Mouse (Mus musculus): Measurements from ENCODE around the gene Radil. TPM values are rescaled to one million over a fixed set of nuclear protein-coding genes. Genes with fewer than 3 reads are reported as not detected.

Radil gene
- total RNA-seq, 2 experiments from 2014 or later, result 12.8 to 13.4 TPM

DNA sequence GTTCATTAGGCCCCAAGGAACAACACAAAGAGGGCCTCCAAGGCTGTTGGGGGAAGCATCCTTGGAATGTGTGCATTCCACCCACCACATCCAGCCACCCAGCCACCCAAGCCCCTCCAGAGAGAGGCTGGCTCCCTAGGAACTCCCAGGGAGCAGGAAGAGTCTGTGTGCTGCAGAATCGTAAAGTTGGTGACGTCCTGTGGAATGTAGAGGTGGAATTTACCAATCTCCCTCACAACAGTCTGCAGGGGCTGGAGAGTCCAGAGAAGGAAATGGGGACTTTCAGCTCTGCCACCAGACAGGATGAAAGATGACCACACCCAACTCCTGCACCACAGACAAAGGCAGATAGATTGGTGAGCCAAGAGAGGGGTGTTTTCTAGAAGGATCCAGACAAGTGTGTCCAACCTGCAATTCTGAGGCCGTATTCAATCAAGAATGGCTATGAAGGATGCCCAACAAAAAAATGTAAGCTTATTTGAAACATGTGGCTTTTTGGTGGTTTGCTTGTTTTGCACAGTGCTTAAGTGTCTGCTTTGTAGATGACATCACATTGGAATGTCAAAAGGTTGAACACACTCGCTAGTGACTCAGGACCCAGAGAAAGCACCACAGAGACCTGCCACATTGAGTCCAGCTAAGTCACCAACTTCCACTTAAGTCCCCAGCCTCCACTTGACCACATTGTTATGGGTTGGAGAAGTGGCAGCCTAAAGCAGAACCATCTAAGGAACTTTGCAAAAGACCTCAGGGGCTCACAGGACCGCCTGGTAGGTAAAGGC is 5.7 kb downstream of the Radil start:
- no peak for DNase-seq (ENCODE audit: low spot score in 2 of 2)

DNA sequence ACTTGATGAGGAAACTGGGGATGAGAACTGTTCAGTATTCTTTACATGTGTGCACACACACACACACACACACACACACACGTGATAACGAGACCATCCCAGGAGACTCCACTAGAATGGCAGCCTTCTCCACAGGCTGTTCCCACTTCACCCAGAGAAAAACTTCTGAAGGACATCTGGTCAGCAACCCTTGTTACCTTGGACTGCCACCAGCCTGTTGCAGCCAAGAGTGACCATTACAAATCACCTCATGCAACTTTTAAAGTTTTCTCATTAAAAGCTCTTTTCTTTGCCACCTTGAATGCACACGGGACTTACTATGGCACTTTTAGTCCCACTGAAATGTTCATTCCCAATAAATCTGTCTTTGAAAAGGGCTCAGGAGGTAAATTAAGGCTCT is 13.6 kb downstream of the Radil start:
- no peak for DNase-seq (ENCODE audit: low spot score in 2 of 2)

DNA sequence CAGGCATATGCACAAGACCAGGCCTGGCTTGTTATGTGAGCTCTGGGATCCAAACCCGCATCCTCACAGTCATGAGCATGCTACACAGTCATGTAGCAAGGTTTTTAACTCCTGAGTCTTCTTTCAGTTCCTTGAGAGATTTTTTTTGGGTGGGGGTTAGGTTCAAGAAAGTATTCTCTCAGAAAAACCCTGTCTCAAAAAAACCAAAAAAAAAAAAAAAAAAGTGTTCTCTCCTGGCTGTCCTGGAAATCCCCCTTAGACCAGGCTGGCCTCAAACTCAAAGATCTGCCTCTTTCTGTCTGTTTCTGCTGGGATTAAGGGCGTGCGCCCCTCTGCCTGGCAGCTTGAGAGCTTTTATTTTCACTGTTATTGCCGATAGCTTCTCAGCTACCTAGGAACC is 15.5 kb downstream of the Radil start:
- DNase-seq (ENCODE audit: low spot score in 2 of 2), result no peak

DNA sequence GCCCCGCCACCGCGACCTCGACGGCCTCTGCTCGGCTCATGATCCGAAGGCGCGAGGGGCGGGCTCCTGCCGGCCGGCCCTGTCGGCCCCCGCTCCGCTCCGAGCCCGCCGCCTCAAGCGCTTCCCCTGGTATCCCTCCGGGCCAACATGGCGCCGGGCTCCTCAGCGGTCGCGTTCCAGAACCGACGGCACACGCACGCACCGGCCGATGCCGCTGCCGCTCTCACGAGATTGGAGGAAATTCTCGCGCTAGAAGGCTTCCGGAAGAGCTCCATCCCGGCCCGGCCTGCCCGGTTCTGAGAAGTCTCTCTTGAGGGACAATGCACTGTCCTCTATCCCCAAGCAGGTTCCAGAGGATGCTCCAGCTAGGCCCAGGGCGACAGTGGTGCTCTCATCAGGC is 21.0 kb downstream of the Radil start, which contains the start of gene Papolb:
Papolb (minus strand) TSS at position 162 of the 400 bp plus-strand sequence.
- DNase-seq (ENCODE audit: low spot score in 2 of 2), result no peak

GRCm38 (mm10) chr5:142524711-142525464 is 26.0 kb downstream of the Radil start:
- no peak for DNase-seq (ENCODE audit: low spot score in 2 of 2)

DNA sequence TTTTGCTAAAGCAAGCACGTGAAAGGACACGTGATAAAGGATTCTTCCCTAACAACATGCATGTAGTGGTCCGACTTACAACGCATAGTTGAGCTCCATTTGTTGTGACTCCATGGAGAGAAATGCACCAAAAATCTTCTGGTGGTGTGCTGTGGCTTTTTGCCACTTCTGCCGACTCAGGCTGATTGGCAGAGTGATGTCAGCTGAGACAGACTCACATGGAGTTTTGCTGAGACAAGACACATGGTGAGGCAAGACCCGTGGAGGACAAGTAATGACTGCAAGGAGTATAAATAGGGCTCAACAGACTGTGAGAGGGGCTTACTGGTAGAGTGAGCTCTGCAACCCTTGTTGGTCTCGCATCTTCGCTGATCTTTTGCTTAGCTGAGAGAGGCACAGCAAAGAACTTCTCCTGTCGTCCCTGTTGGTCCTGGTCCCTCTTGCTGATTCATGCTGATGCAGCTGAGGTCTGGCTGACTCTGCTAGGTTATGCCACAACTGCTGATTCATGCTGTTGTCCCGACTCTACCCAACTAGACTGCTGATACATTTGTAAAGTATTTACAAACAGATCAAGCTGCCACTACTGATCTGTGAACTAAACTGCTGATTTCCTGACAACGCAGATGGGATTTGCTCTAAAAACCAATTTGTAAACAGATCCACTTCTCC is 29.6 kb downstream of the Radil start:
- DNase-seq (ENCODE audit: low spot score in 2 of 2), result no peak

- no peak for DNase-seq (ENCODE audit: low spot score in 2 of 2)
Measured at GRCm38 (mm10) chr5:142520360-142520759, 30.5 kb downstream of the Radil start.

DNA sequence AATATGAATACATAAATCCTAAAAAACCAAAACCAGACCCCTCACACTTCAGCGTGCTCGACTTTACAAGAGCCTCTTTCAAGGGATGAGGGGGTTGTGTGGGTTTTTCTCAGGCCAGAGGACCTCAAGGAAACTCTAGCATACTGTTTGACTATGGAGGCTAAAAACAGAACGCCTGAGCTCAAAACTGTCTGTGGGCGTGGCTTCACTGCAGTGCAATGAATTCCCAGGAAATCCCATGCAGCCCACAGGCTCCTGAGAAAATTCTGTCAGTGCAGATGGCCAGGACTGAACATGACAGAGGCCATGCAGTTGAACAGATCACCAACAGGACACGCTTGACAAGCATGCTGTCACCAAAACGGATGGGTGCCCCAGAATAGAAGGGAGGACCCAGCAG is 31.9 kb downstream of the Radil start:
- no peak for DNase-seq (ENCODE audit: low spot score in 2 of 2)

DNA sequence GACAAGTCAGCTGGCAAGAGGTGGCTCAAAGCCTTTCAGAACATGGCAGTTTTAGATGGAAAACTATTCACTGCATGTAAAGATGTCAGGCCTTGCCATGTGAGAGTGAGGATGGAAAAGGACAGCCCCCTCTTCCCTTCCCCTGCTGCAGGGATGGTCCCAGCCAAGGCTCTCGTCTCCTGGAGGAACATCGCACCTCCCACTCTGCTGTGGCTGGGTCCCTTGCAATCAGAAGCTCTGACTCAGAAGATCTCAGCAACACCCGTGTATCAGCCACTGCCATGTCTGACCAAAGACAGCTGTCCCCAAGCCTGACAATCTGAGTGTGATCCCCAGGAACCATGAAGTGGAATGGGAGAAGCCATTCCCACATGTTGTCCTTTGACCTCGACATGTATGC is 38.8 kb downstream of the Radil start:
- DNase-seq (ENCODE audit: low spot score in 2 of 2), result no peak

- DNase-seq (ENCODE audit: low spot score in 2 of 2), result no peak
Measured at GRCm38 (mm10) chr5:142510061-142510414, 40.9 kb downstream of the Radil start.

GRCm38 (mm10) chr5:142509141-142510060 is 41.5 kb downstream of the Radil start:
- no peak for DNase-seq (ENCODE audit: low spot score in 2 of 2)

- DNase-seq (ENCODE audit: low spot score in 2 of 2), result no peak
Measured at GRCm38 (mm10) chr5:142505695-142506423, 45.0 kb downstream of the Radil start.

DNA sequence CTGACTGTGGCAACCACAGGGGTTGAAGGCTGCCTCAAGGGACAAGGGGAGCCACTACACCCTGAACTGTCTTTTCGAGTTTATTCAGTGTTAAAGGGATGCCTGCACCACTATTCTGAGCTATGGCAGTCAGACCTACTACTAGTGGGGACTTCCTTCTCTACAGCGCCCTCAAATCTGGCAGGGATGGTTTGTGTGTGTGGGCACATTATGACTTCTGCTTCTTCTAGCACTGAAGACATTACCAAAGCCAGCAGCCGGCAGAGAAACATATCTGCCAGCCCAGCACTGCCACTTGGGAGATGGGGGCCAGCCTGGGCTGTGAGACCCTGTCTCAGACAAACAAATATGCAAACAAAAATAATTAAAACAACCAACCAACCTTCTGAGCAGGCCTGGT is 46.7 kb downstream of the Radil start:
- no peak for DNase-seq (ENCODE audit: low spot score in 2 of 2)

DNA sequence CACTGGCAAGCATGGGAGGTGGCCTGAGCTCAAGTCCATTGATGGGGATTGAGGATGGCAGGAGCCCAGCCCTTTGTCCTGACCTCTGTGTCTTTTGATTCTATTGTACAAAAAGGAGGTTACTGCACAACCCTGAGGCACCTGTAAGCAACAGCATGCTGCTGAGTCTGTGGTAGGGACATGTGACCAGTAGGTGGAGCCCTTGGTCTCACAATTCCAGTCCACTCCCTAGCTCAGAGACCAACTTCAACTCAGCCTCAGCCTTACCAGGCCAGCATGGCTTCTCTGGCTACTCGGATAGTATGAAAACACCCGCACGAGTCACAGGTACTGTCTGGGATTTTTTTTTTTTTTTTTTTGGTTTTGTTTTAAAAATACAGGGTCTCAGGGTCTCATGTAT is 48.5 kb downstream of the Radil start:
- DNase-seq (ENCODE audit: low spot score in 2 of 2), result peak; percentile 79 to 90

- no peak for DNase-seq (ENCODE audit: low spot score in 2 of 2)
Measured at GRCm38 (mm10) chr5:142500918-142501317, 50.0 kb downstream of the Radil start.

GRCm38 (mm10) chr5:142498964-142499363 is 51.9 kb downstream of the Radil start:
- DNase-seq (ENCODE audit: low spot score in 2 of 2), result peak; percentile 35 to 51

GRCm38 (mm10) chr5:142495321-142496096 is 55.4 kb downstream of the Radil start:
- DNase-seq (ENCODE audit: low spot score in 2 of 2), result no peak

DNA sequence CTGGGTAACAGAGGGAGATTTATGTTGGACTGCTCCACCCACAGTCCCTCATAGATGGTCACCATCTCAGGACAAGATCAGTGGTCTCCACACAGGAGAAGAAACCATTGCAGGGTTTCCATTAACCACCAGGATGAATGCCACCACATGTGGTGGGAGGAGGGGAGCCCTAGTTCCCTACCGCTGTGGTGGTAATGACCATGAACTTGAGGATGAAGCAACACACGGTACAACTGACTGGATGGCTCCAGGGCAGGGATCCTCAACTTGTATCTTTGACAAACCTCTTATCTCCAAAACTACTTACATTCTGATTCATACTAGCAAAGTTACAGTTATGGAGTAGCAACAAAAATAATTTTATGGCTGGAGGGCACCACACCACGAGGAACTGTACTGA is 57.6 kb downstream of the Radil start:
- no peak for DNase-seq (ENCODE audit: low spot score in 2 of 2)

GRCm38 (mm10) chr5:142489955-142490707 is 60.8 kb downstream of the Radil start:
- DNase-seq (ENCODE audit: low spot score in 2 of 2), result no peak

Data from layer of hippocampus, postnatal 14 days (tissue).